ENCODE assay signal across 8 mouse cellular contexts in the genomic region with DNA sequence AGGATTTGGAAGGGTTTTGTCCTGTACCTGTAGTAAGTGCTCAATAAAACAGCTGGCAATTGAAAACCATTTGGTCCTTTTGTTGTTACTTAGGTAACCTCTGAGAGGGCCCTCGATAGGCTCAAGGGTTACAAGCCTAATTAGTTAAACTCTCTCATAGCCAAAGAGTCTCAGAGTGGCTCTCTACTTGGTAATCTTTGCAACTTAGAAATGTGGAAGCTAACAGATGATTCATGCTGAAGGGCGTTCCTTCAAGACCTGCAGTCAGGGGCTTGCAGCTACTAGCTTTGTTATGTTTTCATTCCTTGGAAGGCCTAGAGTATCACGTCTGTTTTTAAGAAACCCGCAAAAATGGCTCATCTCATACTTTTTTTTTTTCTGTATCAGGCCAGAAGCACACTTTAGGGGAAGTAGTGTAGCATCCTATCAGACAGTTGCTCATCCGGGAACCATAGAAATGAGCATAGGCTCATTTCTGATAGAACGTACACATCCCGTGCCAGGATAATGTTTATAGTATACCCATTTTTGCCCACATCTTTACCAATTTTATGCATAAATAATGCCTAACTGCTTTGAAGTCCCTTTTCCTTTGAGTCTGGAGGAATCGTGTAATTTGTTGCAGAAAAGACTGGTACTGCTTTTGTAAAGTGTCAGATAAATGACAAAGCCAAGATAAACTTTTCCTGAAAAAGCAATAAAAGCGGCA. TPM values are rescaled to one million over a fixed set of nuclear protein-coding genes. Genes with fewer than 3 reads are reported as not detected.
DNase-seq lines count a peak whose midpoint lies in the region; ATAC-seq and TF ChIP-seq lines count a peak whose summit lies in the region.

No protein-coding gene starts in this region.

- no peak for ATAC-seq in neural tube, embryonic 11.5 days (ENCODE audit: insufficient read depth, low FRiP score, low TSS enrichment)
- no peak for ATAC-seq in forebrain, embryonic 12.5 days (ENCODE audit: low FRiP score)
- ATAC-seq in liver, embryonic 16.5 days (ENCODE audit: low read depth): no peak
- ATAC-seq in stomach, postnatal 0 days (ENCODE audit: low FRiP score, low TSS enrichment): no peak
- ATAC-seq in frontal cortex, adult (ENCODE audit: low TSS enrichment): no peak

- no peaks in the 10 kb centered on the region for H3K36me3 ChIP-seq in neural tube, embryonic 11.5 days (ENCODE audit: control insufficient read depth, insufficient read depth, low read length)
- H3K36me3 ChIP-seq in forebrain, embryonic 12.5 days (replicated peaks): peaks cover 9% of the 10 kb centered on the region
- no peaks in the 10 kb centered on the region for H3K36me3 ChIP-seq in liver, embryonic 16.5 days (ENCODE audit: control insufficient read depth, insufficient read depth)
- H3K36me3 ChIP-seq in stomach, postnatal 0 days (ENCODE audit: control insufficient read depth, insufficient read depth, low read length): no peaks in the 10 kb centered on the region

- TF ChIP-seq CTCF in stomach, postnatal 0 days (IDR thresholded peaks at IDR 0.05; ENCODE audit: low read depth): no peak

- H3K9me3 ChIP-seq in neural tube, embryonic 11.5 days (ENCODE audit: control insufficient read depth, low read length): no peaks in the 10 kb centered on the region
- H3K9me3 ChIP-seq in forebrain, embryonic 12.5 days: no peaks in the 10 kb centered on the region
- H3K9me3 ChIP-seq in liver, embryonic 16.5 days (replicated peaks; ENCODE audit: control insufficient read depth, low read length): no peaks in the 10 kb centered on the region
- H3K9me3 ChIP-seq in stomach, postnatal 0 days (ENCODE audit: control insufficient read depth, low read length): no peaks in the 10 kb centered on the region

- no peak overlapping the region for H3K27ac ChIP-seq in neural tube, embryonic 11.5 days (ENCODE audit: low read depth, low read length)
- no peak overlapping the region for H3K27ac ChIP-seq in forebrain, embryonic 12.5 days
- H3K27ac ChIP-seq in liver, embryonic 16.5 days (ENCODE audit: low read length): peak overlapping the region; percentile 82
- H3K27ac ChIP-seq in stomach, postnatal 0 days (replicated peaks): peak overlapping the region; percentile 89

- H3K4me3 ChIP-seq in neural tube, embryonic 11.5 days (ENCODE audit: low read depth, low read length): peak overlapping the region; percentile 86
- H3K4me3 ChIP-seq in forebrain, embryonic 12.5 days (replicated peaks): peak overlapping the region; percentile 73
- H3K4me3 ChIP-seq in liver, embryonic 16.5 days (ENCODE audit: low read depth, low read length): peak overlapping the region; percentile 93
- H3K4me3 ChIP-seq in stomach, postnatal 0 days (ENCODE audit: low read depth, low read length): peak overlapping the region; percentile 85

- peaks cover 2% of the 10 kb centered on the region; the same call in 1 of the 2 replicates for H3K4me1 ChIP-seq in neural tube, embryonic 11.5 days (ENCODE audit: control insufficient read depth, insufficient read depth, low read length)
- H3K4me1 ChIP-seq in forebrain, embryonic 12.5 days: peaks cover 9% of the 10 kb centered on the region
- peaks cover 6% of the 10 kb centered on the region for H3K4me1 ChIP-seq in liver, embryonic 16.5 days (ENCODE audit: control insufficient read depth, low read depth, low read length)
- H3K4me1 ChIP-seq in stomach, postnatal 0 days (replicated peaks; ENCODE audit: control insufficient read depth, insufficient read depth): no peaks in the 10 kb centered on the region

- no peak for TF ChIP-seq EP300 in stomach, postnatal 0 days (optimal IDR thresholded peaks at IDR 0.05)

- H3K4me2 ChIP-seq in neural tube, embryonic 11.5 days (ENCODE audit: low read depth): peak overlapping the region; percentile 67
- peak overlapping the region; percentile 66 for H3K4me2 ChIP-seq in forebrain, embryonic 12.5 days
- H3K4me2 ChIP-seq in liver, embryonic 16.5 days (ENCODE audit: low read depth, low read length): peak overlapping the region; percentile 94
- peak overlapping the region; percentile 83 for H3K4me2 ChIP-seq in stomach, postnatal 0 days (replicated peaks; ENCODE audit: low read depth)

- H3K9ac ChIP-seq in neural tube, embryonic 11.5 days (ENCODE audit: low read length): peak overlapping the region; percentile 92
- peak overlapping the region; percentile 82 for H3K9ac ChIP-seq in forebrain, embryonic 12.5 days
- H3K9ac ChIP-seq in liver, embryonic 16.5 days (ENCODE audit: low read depth, low read length): peak overlapping the region; percentile 94
- peak overlapping the region; percentile 13; the same call in 1 of the 2 replicates for H3K9ac ChIP-seq in stomach, postnatal 0 days (ENCODE audit: low read length)

- no peak for DNase-seq in neural tube, embryonic 11.5 days (ENCODE audit: low spot score)
- DNase-seq in neural tube, embryonic 10.5 days (ENCODE audit: extremely low spot score, low spot score): no peak
- DNase-seq in stomach, postnatal 0 days (ENCODE audit: low spot score): no peak
- no peak for DNase-seq in right cerebral cortex, adult 2 months (ENCODE audit: low spot score in 2 of 2)
- no peak for DNase-seq in cerebellum, postnatal 25 days

- 77% methylated on average over 9 of the region's 9 CpGs for WGBS in neural tube, embryonic 11.5 days
- 73% methylated on average over 9 of the region's 9 CpGs for WGBS in forebrain, embryonic 12.5 days
- WGBS in liver, embryonic 16.5 days (ENCODE audit: insufficient replicate concordance): 37% methylated on average over 9 of the region's 9 CpGs
- 52% methylated on average over 9 of the region's 9 CpGs for WGBS in stomach, postnatal 0 days

- no peaks in the 10 kb centered on the region for H3K27me3 ChIP-seq in neural tube, embryonic 11.5 days (ENCODE audit: control insufficient read depth, insufficient read depth, low read length)
- no peaks in the 10 kb centered on the region for H3K27me3 ChIP-seq in forebrain, embryonic 12.5 days
- H3K27me3 ChIP-seq in liver, embryonic 16.5 days (ENCODE audit: control insufficient read depth, insufficient read depth, low read depth, low read length): no peaks in the 10 kb centered on the region
- no peaks in the 10 kb centered on the region for H3K27me3 ChIP-seq in stomach, postnatal 0 days (ENCODE audit: control insufficient read depth, insufficient read depth, low read length)

RNA-seq across cellular contexts. Expression of a gene that starts 2.6 kb away (rescaled TPM):
- polyA plus RNA-seq in neural tube, embryonic 11.5 days (2014; fragmentation: Nextera tagmentation; extraction: Ambion mirVana): 27.8 and 32.1 TPM in 2 replicates
- polyA plus RNA-seq in forebrain, embryonic 12.5 days (2016; fragmentation: Nextera tagmentation; extraction: Ambion mirVana): 34.4 and 35.8 TPM in 2 replicates
- polyA plus RNA-seq in liver, embryonic 16.5 days (2015; fragmentation: Nextera tagmentation; extraction: Ambion mirVana): 6.4 and 8.2 TPM in 2 replicates
- 17.7 and 20.7 TPM in 2 replicates for polyA plus RNA-seq in stomach, postnatal 0 days (2015; fragmentation: Nextera tagmentation; extraction: Ambion mirVana)

RNA-seq across cellular contexts. Expression of a gene that starts 9.6 kb away (rescaled TPM):
- 0.55 and 0.72 TPM in 2 replicates for polyA plus RNA-seq in neural tube, embryonic 11.5 days (2014; fragmentation: Nextera tagmentation; extraction: Ambion mirVana)
- 1.1 TPM in 2 replicates for polyA plus RNA-seq in forebrain, embryonic 12.5 days (2016; fragmentation: Nextera tagmentation; extraction: Ambion mirVana)
- polyA plus RNA-seq in liver, embryonic 16.5 days (2015; fragmentation: Nextera tagmentation; extraction: Ambion mirVana): 0.78 and 0.80 TPM in 2 replicates
- polyA plus RNA-seq in stomach, postnatal 0 days (2015; fragmentation: Nextera tagmentation; extraction: Ambion mirVana): 17.1 and 18.2 TPM in 2 replicates

Comparison
In these comparisons a context has a peak if more than half of its experiments do, and no peak if none do; other contexts are left out.
1. H3K27ac ChIP-seq: peak in liver, embryonic 16.5 days (single experiment) and stomach, postnatal 0 days (single experiment); none in neural tube, embryonic 11.5 days (single experiment) and forebrain, embryonic 12.5 days (single experiment).
2. H3K9ac ChIP-seq: peak in every context shown above with its lines; median percentile 94 in liver, embryonic 16.5 days; 92 in neural tube, embryonic 11.5 days; 82 in forebrain, embryonic 12.5 days; 13 in stomach, postnatal 0 days.
3. Peak in every context shown above with its lines, with median percentiles within 50 percentile points of each other: H3K4me2 ChIP-seq and H3K4me3 ChIP-seq.